Mouse (Mus musculus): ENCODE results near the gene Rag1. TPM values are rescaled to one million over a fixed set of nuclear protein-coding genes. Genes with fewer than 3 reads are reported as not detected.

Gene Rag1
- polyA plus RNA-seq, 1 experiment: not detected

- H3K4me3 ChIP-seq: no peak overlapping the region
- H3K27me3 ChIP-seq (ENCODE audit: control insufficient read depth, insufficient read depth, insufficient read length): peaks cover 6% of the 10 kb centered on the region
- H3K36me3 ChIP-seq (ENCODE audit: control insufficient read depth, insufficient read depth): no peaks in the 10 kb centered on the region
- TF ChIP-seq TCF12 (IDR thresholded peaks at IDR 0.05; ENCODE audit: insufficient read depth, poor library complexity, severe bottlenecking) (no peak), MYOD1 (IDR thresholded peaks at IDR 0.05; ENCODE audit: control insufficient read depth in 1 of 3, insufficient read length in 2 of 3, low read depth in 2 of 3) (no peak), CEBPB (IDR thresholded peaks at IDR 0.05; ENCODE audit: insufficient read depth, poor library complexity, severe bottlenecking) (no peak), MAX (IDR thresholded peaks at IDR 0.05; ENCODE audit: low read depth) (no peak), E2F4 (IDR thresholded peaks at IDR 0.05; ENCODE audit: insufficient read depth) (no peak), REST (IDR thresholded peaks at IDR 0.05; ENCODE audit: insufficient read depth, insufficient read length) (no peak), POLR2AphosphoS2 (IDR thresholded peaks at IDR 0.05; ENCODE audit: insufficient read length, low read depth) (no peak), SRF (IDR thresholded peaks at IDR 0.05; ENCODE audit: control insufficient read depth, insufficient read length, low read depth) (no peak), POLR2A (IDR thresholded peaks at IDR 0.05; ENCODE audit: insufficient read length, low read depth) (no peak), TCF3 (IDR thresholded peaks at IDR 0.05; ENCODE audit: insufficient read length, low read depth) (no peak), MYOG (IDR thresholded peaks at IDR 0.05; ENCODE audit: control insufficient read depth in 1 of 3, insufficient read depth in 1 of 3, insufficient read length in 2 of 3, low read depth in 2 of 3) (no peak), USF1 (IDR thresholded peaks at IDR 0.05; ENCODE audit: low read depth) (no peak)
- no peaks in the 10 kb centered on the region for H3K79me2 ChIP-seq (ENCODE audit: control insufficient read depth, insufficient read depth)
- H3ac ChIP-seq (ENCODE audit: control insufficient read depth, insufficient read length): no peak overlapping the region
- no peak overlapping the region for H3K4me2 ChIP-seq (ENCODE audit: low read depth)
These were observed 26.3 kb downstream of the Rag1 start for GRCm38 (mm10) chr2:101623042-101623441.

GRCm38 (mm10) chr2:101621611-101622010, 27.7 kb downstream of the Rag1 start:
- H3K79me2 ChIP-seq (ENCODE audit: control insufficient read depth, insufficient read depth): no peaks in the 10 kb centered on the region
- no peaks in the 10 kb centered on the region for H3K36me3 ChIP-seq (ENCODE audit: control insufficient read depth, insufficient read depth)
- H3K27me3 ChIP-seq (ENCODE audit: control insufficient read depth, insufficient read depth, insufficient read length): peaks cover 6% of the 10 kb centered on the region
- TF ChIP-seq MAX (IDR thresholded peaks at IDR 0.05; ENCODE audit: low read depth) (no peak), POLR2AphosphoS2 (IDR thresholded peaks at IDR 0.05; ENCODE audit: insufficient read length, low read depth) (no peak), TCF3 (IDR thresholded peaks at IDR 0.05; ENCODE audit: insufficient read length, low read depth) (no peak), USF1 (IDR thresholded peaks at IDR 0.05; ENCODE audit: low read depth) (no peak), REST (IDR thresholded peaks at IDR 0.05; ENCODE audit: insufficient read depth, insufficient read length) (no peak), MYOD1 (IDR thresholded peaks at IDR 0.05; ENCODE audit: control insufficient read depth in 1 of 3, insufficient read length in 2 of 3, low read depth in 2 of 3) (no peak), TCF12 (IDR thresholded peaks at IDR 0.05; ENCODE audit: insufficient read depth, poor library complexity, severe bottlenecking) (no peak), SRF (IDR thresholded peaks at IDR 0.05; ENCODE audit: control insufficient read depth, insufficient read length, low read depth) (no peak), E2F4 (IDR thresholded peaks at IDR 0.05; ENCODE audit: insufficient read depth) (no peak), POLR2A (IDR thresholded peaks at IDR 0.05; ENCODE audit: insufficient read length, low read depth) (no peak)
- H3K4me3 ChIP-seq: no peak overlapping the region
- H3K4me2 ChIP-seq (ENCODE audit: low read depth): no peak overlapping the region
- H3ac ChIP-seq (ENCODE audit: control insufficient read depth, insufficient read length): no peak overlapping the region

- Histone ChIP-seq H3K4me3 (no peak overlapping the region), H3ac (ENCODE audit: control insufficient read depth, insufficient read length) (no peak overlapping the region), H3K79me2 (ENCODE audit: control insufficient read depth, insufficient read depth) (no peaks in the 10 kb centered on the region), H3K36me3 (ENCODE audit: control insufficient read depth, insufficient read depth) (no peaks in the 10 kb centered on the region), H3K4me2 (ENCODE audit: low read depth) (no peak overlapping the region), H3K27me3 (ENCODE audit: control insufficient read depth, insufficient read depth, insufficient read length) (peaks cover 6% of the 10 kb centered on the region)
- TF ChIP-seq SRF (IDR thresholded peaks at IDR 0.05; ENCODE audit: control insufficient read depth, insufficient read length, low read depth) (no peak), TCF3 (IDR thresholded peaks at IDR 0.05; ENCODE audit: insufficient read length, low read depth) (no peak), POLR2A (IDR thresholded peaks at IDR 0.05; ENCODE audit: insufficient read length, low read depth) (no peak), POLR2AphosphoS2 (IDR thresholded peaks at IDR 0.05; ENCODE audit: insufficient read length, low read depth) (no peak), MYOD1 (IDR thresholded peaks at IDR 0.05; ENCODE audit: control insufficient read depth in 1 of 3, insufficient read length in 2 of 3, low read depth in 2 of 3) (no peak), E2F4 (IDR thresholded peaks at IDR 0.05; ENCODE audit: insufficient read depth) (no peak), CEBPB (IDR thresholded peaks at IDR 0.05; ENCODE audit: insufficient read depth, poor library complexity, severe bottlenecking) (no peak), MAX (IDR thresholded peaks at IDR 0.05; ENCODE audit: low read depth) (no peak), TCF12 (IDR thresholded peaks at IDR 0.05; ENCODE audit: insufficient read depth, poor library complexity, severe bottlenecking) (no peak), MYOG (IDR thresholded peaks at IDR 0.05; ENCODE audit: control insufficient read depth in 1 of 3, insufficient read depth in 1 of 3, insufficient read length in 2 of 3, low read depth in 2 of 3) (no peak), REST (IDR thresholded peaks at IDR 0.05; ENCODE audit: insufficient read depth, insufficient read length) (no peak), USF1 (IDR thresholded peaks at IDR 0.05; ENCODE audit: low read depth) (no peak)
These were observed 28.4 kb downstream of the Rag1 start for GRCm38 (mm10) chr2:101620899-101621298.

- H3K79me2 ChIP-seq (ENCODE audit: control insufficient read depth, insufficient read depth): no peaks in the 10 kb centered on the region
- H3K4me2 ChIP-seq (ENCODE audit: low read depth): no peak overlapping the region
- H3K4me3 ChIP-seq: no peak overlapping the region
- H3K36me3 ChIP-seq (ENCODE audit: control insufficient read depth, insufficient read depth): no peaks in the 10 kb centered on the region
- H3ac ChIP-seq (ENCODE audit: control insufficient read depth, insufficient read length): no peak overlapping the region
- TF ChIP-seq CEBPB (IDR thresholded peaks at IDR 0.05; ENCODE audit: insufficient read depth, poor library complexity, severe bottlenecking): no peak
- TF ChIP-seq REST (IDR thresholded peaks at IDR 0.05; ENCODE audit: insufficient read depth, insufficient read length): no peak
- no peak for TF ChIP-seq MYOG (IDR thresholded peaks at IDR 0.05; ENCODE audit: control insufficient read depth in 1 of 3, insufficient read depth in 1 of 3, insufficient read length in 2 of 3, low read depth in 2 of 3)
- TF ChIP-seq USF1 (IDR thresholded peaks at IDR 0.05; ENCODE audit: low read depth): no peak
- TF ChIP-seq TCF3 (IDR thresholded peaks at IDR 0.05; ENCODE audit: insufficient read length, low read depth): no peak
- TF ChIP-seq E2F4 (IDR thresholded peaks at IDR 0.05; ENCODE audit: insufficient read depth): no peak
- no peak for TF ChIP-seq POLR2AphosphoS2 (IDR thresholded peaks at IDR 0.05; ENCODE audit: insufficient read length, low read depth)
- no peak for TF ChIP-seq POLR2A (IDR thresholded peaks at IDR 0.05; ENCODE audit: insufficient read length, low read depth)
- TF ChIP-seq TCF12 (IDR thresholded peaks at IDR 0.05; ENCODE audit: insufficient read depth, poor library complexity, severe bottlenecking): no peak
- no peak for TF ChIP-seq SRF (IDR thresholded peaks at IDR 0.05; ENCODE audit: control insufficient read depth, insufficient read length, low read depth)
- no peak for TF ChIP-seq MAX (IDR thresholded peaks at IDR 0.05; ENCODE audit: low read depth)
- no peak for TF ChIP-seq MYOD1 (IDR thresholded peaks at IDR 0.05; ENCODE audit: control insufficient read depth in 1 of 3, insufficient read length in 2 of 3, low read depth in 2 of 3)
- H3K27me3 ChIP-seq (ENCODE audit: control insufficient read depth, insufficient read depth, insufficient read length): peaks cover 6% of the 10 kb centered on the region
These were observed 30.9 kb downstream of the Rag1 start for GRCm38 (mm10) chr2:101618373-101618772.

Data from myocyte (in vitro differentiated cells).